Mouse (Mus musculus): Measurements from ENCODE around the gene Gm20870. TPM values are rescaled to one million over a fixed set of nuclear protein-coding genes. Genes with fewer than 3 reads are reported as not detected.
"Not testable (repeated sequence)": the region's sequence is repeated elsewhere in the genome, so short reads cannot be mapped to it uniquely, and the experiment has no call there.

Gene Gm20870
- polyA plus RNA-seq (2012; fragmentation: generic; extraction: Trizol): not detected
- long read RNA-seq, experiment 1: 0 reads
- long read RNA-seq, experiment 2: 0 reads

DNA sequence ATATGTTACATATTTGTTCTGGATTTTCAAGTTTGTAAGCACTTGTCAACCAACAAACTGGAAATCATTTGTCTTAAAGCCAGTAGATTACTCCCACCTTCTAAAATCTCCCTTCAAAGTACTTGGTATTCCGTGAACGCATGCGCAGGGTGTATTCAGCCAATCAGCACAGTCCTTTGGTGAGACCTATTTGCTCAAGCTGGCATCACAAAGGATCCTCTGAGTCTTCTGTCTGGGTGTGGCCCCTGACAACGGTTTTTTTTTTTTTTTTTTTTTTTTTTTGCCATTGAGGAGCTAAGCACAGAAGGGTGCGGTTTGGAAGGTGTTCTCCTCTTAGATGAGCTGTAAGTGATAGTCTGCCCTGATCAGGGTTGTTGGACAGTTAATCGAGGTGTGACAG lies at the start of gene Gm20870:
Gene Gm20870, plus strand, starts transcription at position 301 of the 400 bp plus-strand sequence.
- not testable (repeated sequence) for H3K79me2 ChIP-seq (ENCODE audit: control insufficient read depth, insufficient read depth); H3K79me3 ChIP-seq (ENCODE audit: low read depth); H3K36me3 ChIP-seq (ENCODE audit: control insufficient read depth, insufficient read depth); H3ac ChIP-seq (ENCODE audit: control insufficient read depth, insufficient read length, low read depth); H3K27me3 ChIP-seq (ENCODE audit: control insufficient read depth, insufficient read depth, insufficient read length); H3K4me3 ChIP-seq (ENCODE audit: insufficient read depth, poor library complexity, severe bottlenecking)

Other genes with a start within 250 kb of the Gm20870 start
- gene Gm20869, start 222.6 kb upstream of the Gm20870 start, polyA plus RNA-seq (2012; fragmentation: generic; extraction: Trizol): not detected

Measured in C2C12 (cell line).